Mouse (Mus musculus): ENCODE results near the gene Tspan9. TPM values are rescaled to one million over a fixed set of nuclear protein-coding genes. Genes with fewer than 3 reads are reported as not detected.
A peak's percentile ranks its signal among the peaks of the same experiment; 100 is the strongest.

Gene Tspan9
- polyA plus RNA-seq, 1 experiment from 2014 or later = 130 TPM

DNA sequence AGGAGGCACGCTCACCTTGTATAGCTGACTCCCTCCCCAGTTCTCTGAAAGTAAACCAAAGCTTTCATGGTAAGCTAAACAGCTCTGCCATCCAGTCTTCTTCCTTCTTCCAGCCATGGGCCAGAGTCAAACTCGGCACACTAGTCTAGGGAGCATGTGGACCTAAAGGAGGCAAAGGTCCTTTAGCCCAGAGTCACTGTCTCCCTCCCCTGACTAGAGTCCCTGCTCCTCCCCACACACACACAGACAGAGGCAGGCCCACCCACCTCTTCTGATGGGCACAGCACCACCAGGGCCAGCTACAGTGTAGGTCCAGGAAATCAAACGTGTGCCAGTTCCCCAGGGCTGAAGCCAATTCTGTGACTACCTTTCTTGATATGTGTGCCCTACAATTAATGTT lies 16.1 kb downstream of the Tspan9 start:
- Histone ChIP-seq H3K27ac (replicated peaks; ENCODE audit: low read depth, low read length) (no peak overlapping the region), H3K4me2 (ENCODE audit: low read depth, low read length) (no peak overlapping the region), H3K36me3 (ENCODE audit: control insufficient read depth, insufficient read depth, low read length) (0 out of 2 replicates have a peak, but pooled peaks cover 3% of the 10 kb centered on the region), H3K9me3 (ENCODE audit: control insufficient read depth, low read length) (no peaks in the 10 kb centered on the region), H3K4me3 (ENCODE audit: low read depth, low read length) (no peak overlapping the region), H3K9ac (ENCODE audit: low read depth, low read length) (no peak overlapping the region), H3K4me1 (ENCODE audit: control insufficient read depth, insufficient read depth, low read length) (peaks cover 36% of the 10 kb centered on the region), H3K27me3 (replicated peaks; ENCODE audit: control insufficient read depth, insufficient read depth, low read length) (no peaks in the 10 kb centered on the region)
- DNase-seq (ENCODE audit: low spot score) (no peak), ATAC-seq (ENCODE audit: low read depth) (no peak)
- 80% methylated on average over 3 of the region's 3 CpGs for WGBS

DNA sequence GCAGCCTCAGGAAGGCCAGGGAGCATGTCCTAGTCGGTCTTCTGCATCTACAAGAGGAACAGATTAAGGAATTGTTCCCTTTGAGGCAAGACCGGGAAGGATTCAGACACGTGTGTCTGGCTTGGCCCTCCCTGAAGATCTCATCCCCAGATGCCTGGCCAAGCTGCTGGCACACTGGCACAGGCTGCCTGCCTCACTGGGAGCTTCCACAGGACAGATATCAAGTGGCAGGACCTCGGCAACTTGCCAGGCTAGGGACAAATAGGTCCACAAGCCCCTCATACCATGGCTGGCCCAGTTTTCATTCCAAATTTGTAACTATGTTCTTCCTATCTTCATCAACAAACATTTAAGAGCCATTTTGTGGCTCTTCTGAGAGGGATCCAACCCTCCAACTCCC lies 16.5 kb downstream of the Tspan9 start:
- 0 out of 2 replicates have a peak, but pooled peaks cover 3% of the 10 kb centered on the region for H3K36me3 ChIP-seq (ENCODE audit: control insufficient read depth, insufficient read depth, low read length)
- no peak for ATAC-seq (ENCODE audit: low read depth)
- H3K9me3 ChIP-seq (ENCODE audit: control insufficient read depth, low read length) = no peaks in the 10 kb centered on the region
- WGBS = 51% methylated on average over 4 of the region's 4 CpGs
- no peaks in the 10 kb centered on the region for H3K27me3 ChIP-seq (replicated peaks; ENCODE audit: control insufficient read depth, insufficient read depth, low read length)
- H3K9ac ChIP-seq (ENCODE audit: low read depth, low read length) = no peak overlapping the region
- no peak overlapping the region for H3K27ac ChIP-seq (replicated peaks; ENCODE audit: low read depth, low read length)
- H3K4me1 ChIP-seq (ENCODE audit: control insufficient read depth, insufficient read depth, low read length) = peaks cover 41% of the 10 kb centered on the region
- no peak for DNase-seq (ENCODE audit: low spot score)
- H3K4me2 ChIP-seq (ENCODE audit: low read depth, low read length) = no peak overlapping the region
- H3K4me3 ChIP-seq (ENCODE audit: low read depth, low read length) = no peak overlapping the region

GRCm38 (mm10) chr6:128125464-128125863 lies 17.9 kb downstream of the Tspan9 start:
- no peaks in the 10 kb centered on the region for H3K9me3 ChIP-seq (ENCODE audit: control insufficient read depth, low read length)
- no peak overlapping the region for H3K27ac ChIP-seq (replicated peaks; ENCODE audit: low read depth, low read length)
- ATAC-seq (ENCODE audit: low read depth) (no peak), DNase-seq (ENCODE audit: low spot score) (no peak)
- no peak overlapping the region for H3K9ac ChIP-seq (ENCODE audit: low read depth, low read length)
- no peak overlapping the region for H3K4me3 ChIP-seq (ENCODE audit: low read depth, low read length)
- 0 out of 2 replicates have a peak, but pooled peaks cover 3% of the 10 kb centered on the region for H3K36me3 ChIP-seq (ENCODE audit: control insufficient read depth, insufficient read depth, low read length)
- peaks cover 42% of the 10 kb centered on the region for H3K4me1 ChIP-seq (ENCODE audit: control insufficient read depth, insufficient read depth, low read length)
- no peaks in the 10 kb centered on the region for H3K27me3 ChIP-seq (replicated peaks; ENCODE audit: control insufficient read depth, insufficient read depth, low read length)
- H3K4me2 ChIP-seq (ENCODE audit: low read depth, low read length) = no peak overlapping the region
- 72% methylated on average over 3 of the region's 3 CpGs for WGBS

- DNase-seq (ENCODE audit: low spot score) = no peak
- H3K27ac ChIP-seq (replicated peaks; ENCODE audit: low read depth, low read length) = 0 out of 2 replicates have a peak overlapping the region, but pooled peaks have one; percentile 13
- H3K36me3 ChIP-seq (ENCODE audit: control insufficient read depth, insufficient read depth, low read length) = 0 out of 2 replicates have a peak, but pooled peaks cover 3% of the 10 kb centered on the region
- no peak for ATAC-seq (ENCODE audit: low read depth)
- H3K9ac ChIP-seq (ENCODE audit: low read depth, low read length) = no peak overlapping the region
- H3K9me3 ChIP-seq (ENCODE audit: control insufficient read depth, low read length) = no peaks in the 10 kb centered on the region
- no peak overlapping the region for H3K4me2 ChIP-seq (ENCODE audit: low read depth, low read length)
- H3K4me1 ChIP-seq (ENCODE audit: control insufficient read depth, insufficient read depth, low read length) = peaks cover 36% of the 10 kb centered on the region
- no peaks in the 10 kb centered on the region for H3K27me3 ChIP-seq (replicated peaks; ENCODE audit: control insufficient read depth, insufficient read depth, low read length)
- WGBS = 63% methylated on average over 10 of the region's 10 CpGs
- no peak overlapping the region for H3K4me3 ChIP-seq (ENCODE audit: low read depth, low read length)
These were observed 19.0 kb downstream of the Tspan9 start for GRCm38 (mm10) chr6:128124222-128124971.

DNA sequence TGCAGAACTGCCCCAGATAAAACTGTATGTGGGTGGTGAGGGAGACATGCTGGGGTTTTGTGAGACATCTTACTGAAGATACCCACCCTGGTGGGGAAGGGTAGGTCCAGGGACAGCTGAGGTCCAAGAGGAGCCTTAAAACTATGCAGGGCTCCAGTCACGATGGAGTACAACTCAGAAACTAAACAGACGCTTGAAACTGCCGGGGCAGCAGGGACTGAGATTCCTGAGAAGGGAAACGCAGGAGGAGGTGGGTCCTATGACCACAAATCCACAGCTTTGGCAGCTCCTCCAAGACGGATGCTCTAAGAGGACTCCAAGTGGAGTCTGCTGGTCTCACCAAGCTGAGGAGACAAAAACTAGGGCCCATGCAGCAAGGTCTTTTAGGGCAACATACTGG lies 21.3 kb downstream of the Tspan9 start:
- H3K9me3 ChIP-seq (ENCODE audit: control insufficient read depth, low read length) = no peaks in the 10 kb centered on the region
- H3K4me2 ChIP-seq (ENCODE audit: low read depth, low read length) = no peak overlapping the region
- WGBS = 37% methylated on average over 5 of the region's 5 CpGs
- ATAC-seq (ENCODE audit: low read depth) (no peak), DNase-seq (ENCODE audit: low spot score) (peak; percentile 63)
- peak overlapping the region; percentile 66 for H3K27ac ChIP-seq (replicated peaks; ENCODE audit: low read depth, low read length)
- peak overlapping the region; percentile 31; the same call in 1 of the 2 replicates for H3K9ac ChIP-seq (ENCODE audit: low read depth, low read length)
- H3K27me3 ChIP-seq (replicated peaks; ENCODE audit: control insufficient read depth, insufficient read depth, low read length) = no peaks in the 10 kb centered on the region
- H3K36me3 ChIP-seq (ENCODE audit: control insufficient read depth, insufficient read depth, low read length) = 0 out of 2 replicates have a peak, but pooled peaks cover 3% of the 10 kb centered on the region
- H3K4me3 ChIP-seq (ENCODE audit: low read depth, low read length) = no peak overlapping the region
- peaks cover 33% of the 10 kb centered on the region for H3K4me1 ChIP-seq (ENCODE audit: control insufficient read depth, insufficient read depth, low read length)

DNA sequence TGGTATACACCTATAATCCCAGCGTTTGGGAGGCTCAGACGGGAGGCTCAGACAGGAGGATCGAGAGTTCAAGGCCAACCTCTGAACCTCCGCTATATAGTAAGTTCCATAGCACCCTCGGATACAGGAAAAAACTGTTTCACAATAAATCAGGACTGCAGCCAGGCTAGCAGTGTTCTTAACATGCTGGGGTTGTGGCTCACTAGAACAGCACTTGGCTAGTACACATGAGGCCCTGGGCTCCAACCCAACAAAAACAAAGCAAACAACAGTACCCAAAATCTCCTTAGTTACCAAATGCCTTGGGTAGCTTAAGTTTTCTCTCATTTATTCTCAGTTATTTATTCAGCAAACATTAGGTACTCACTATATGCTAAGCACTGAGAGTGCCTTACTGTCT lies 21.7 kb downstream of the Tspan9 start:
- no peaks in the 10 kb centered on the region for H3K9me3 ChIP-seq (ENCODE audit: control insufficient read depth, low read length)
- no peaks in the 10 kb centered on the region for H3K27me3 ChIP-seq (replicated peaks; ENCODE audit: control insufficient read depth, insufficient read depth, low read length)
- no peak overlapping the region for H3K4me2 ChIP-seq (ENCODE audit: low read depth, low read length)
- H3K27ac ChIP-seq (replicated peaks; ENCODE audit: low read depth, low read length) = peak overlapping the region; percentile 66
- no peak overlapping the region for H3K4me3 ChIP-seq (ENCODE audit: low read depth, low read length)
- peaks cover 38% of the 10 kb centered on the region for H3K4me1 ChIP-seq (ENCODE audit: control insufficient read depth, insufficient read depth, low read length)
- ATAC-seq (ENCODE audit: low read depth) (no peak), DNase-seq (ENCODE audit: low spot score) (no peak)
- H3K36me3 ChIP-seq (ENCODE audit: control insufficient read depth, insufficient read depth, low read length) = 0 out of 2 replicates have a peak, but pooled peaks cover 3% of the 10 kb centered on the region
- 81% methylated on average over 5 of the region's 5 CpGs for WGBS
- H3K9ac ChIP-seq (ENCODE audit: low read depth, low read length) = no peak overlapping the region

DNA sequence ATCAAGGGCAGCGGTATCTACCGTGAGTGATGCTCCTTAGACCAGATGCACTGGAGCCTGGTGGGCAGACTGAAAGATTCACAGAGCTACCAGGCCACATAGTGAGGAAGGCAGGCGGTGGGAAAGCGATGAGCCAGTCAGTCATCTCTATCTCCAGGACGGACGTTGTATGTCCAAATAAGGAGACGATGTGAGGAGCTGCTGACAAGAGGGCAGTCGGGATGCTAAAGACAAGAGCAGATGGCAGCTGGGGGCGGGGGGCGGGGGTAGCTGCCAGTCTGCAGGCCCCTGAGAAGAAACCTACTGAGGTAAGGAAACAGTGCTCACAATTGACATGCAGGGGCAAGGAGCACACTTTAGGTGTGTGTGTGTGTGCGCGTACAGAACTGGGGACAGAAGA lies 22.6 kb downstream of the Tspan9 start:
- DNase-seq (ENCODE audit: low spot score) (no peak), ATAC-seq (ENCODE audit: low read depth) (no peak)
- WGBS = 66% methylated on average over 12 of the region's 12 CpGs
- Histone ChIP-seq H3K4me1 (ENCODE audit: control insufficient read depth, insufficient read depth, low read length) (peaks cover 42% of the 10 kb centered on the region), H3K4me2 (ENCODE audit: low read depth, low read length) (no peak overlapping the region), H3K36me3 (ENCODE audit: control insufficient read depth, insufficient read depth, low read length) (0 out of 2 replicates have a peak, but pooled peaks cover 3% of the 10 kb centered on the region), H3K4me3 (ENCODE audit: low read depth, low read length) (no peak overlapping the region), H3K27ac (replicated peaks; ENCODE audit: low read depth, low read length) (no peak overlapping the region), H3K27me3 (replicated peaks; ENCODE audit: control insufficient read depth, insufficient read depth, low read length) (no peaks in the 10 kb centered on the region), H3K9me3 (ENCODE audit: control insufficient read depth, low read length) (no peaks in the 10 kb centered on the region), H3K9ac (ENCODE audit: low read depth, low read length) (no peak overlapping the region)

DNA sequence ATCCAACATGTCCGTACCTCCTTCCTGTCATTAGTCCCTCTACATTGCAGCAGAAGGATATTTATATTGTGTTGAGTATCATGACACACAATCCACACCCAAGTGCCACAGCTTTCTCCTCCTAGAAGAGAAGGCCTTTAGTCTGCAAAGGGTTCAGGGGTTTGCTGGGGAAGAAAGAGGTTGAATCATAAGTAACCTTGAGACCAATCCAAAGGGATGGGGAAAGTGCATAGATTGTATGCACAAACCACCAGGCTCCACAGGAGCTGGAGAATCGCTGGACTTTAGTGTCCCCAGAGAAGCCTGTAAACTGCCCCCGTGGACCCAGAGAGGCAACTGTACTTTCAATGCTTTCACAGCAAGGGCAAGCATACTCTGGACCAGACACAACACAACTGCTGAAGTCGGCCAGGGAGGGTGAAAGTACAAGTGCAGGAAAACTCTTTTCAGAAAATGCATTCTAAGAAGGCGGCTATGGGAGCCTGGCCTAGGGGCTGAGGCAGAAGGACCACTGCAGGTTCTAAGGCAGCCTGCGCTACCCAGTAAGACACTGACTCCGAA lies 24.6 kb downstream of the Tspan9 start:
- no peak for DNase-seq (ENCODE audit: low spot score)
- H3K27me3 ChIP-seq (replicated peaks; ENCODE audit: control insufficient read depth, insufficient read depth, low read length) = no peaks in the 10 kb centered on the region
- WGBS = 93% methylated on average over 7 of the region's 7 CpGs
- no peak overlapping the region for H3K9ac ChIP-seq (ENCODE audit: low read depth, low read length)
- peaks cover 2% of the 10 kb centered on the region; the same call in 1 of the 2 replicates for H3K36me3 ChIP-seq (ENCODE audit: control insufficient read depth, insufficient read depth, low read length)
- H3K4me1 ChIP-seq (ENCODE audit: control insufficient read depth, insufficient read depth, low read length) = peaks cover 43% of the 10 kb centered on the region
- H3K27ac ChIP-seq (replicated peaks; ENCODE audit: low read depth, low read length) = no peak overlapping the region
- no peak overlapping the region for H3K4me2 ChIP-seq (ENCODE audit: low read depth, low read length)
- H3K9me3 ChIP-seq (ENCODE audit: control insufficient read depth, low read length) = no peaks in the 10 kb centered on the region
- H3K4me3 ChIP-seq (ENCODE audit: low read depth, low read length) = no peak overlapping the region
- ATAC-seq (ENCODE audit: low read depth) = no peak
